Mouse (Mus musculus): Measurements from ENCODE around the gene Dpm2.

DNA sequence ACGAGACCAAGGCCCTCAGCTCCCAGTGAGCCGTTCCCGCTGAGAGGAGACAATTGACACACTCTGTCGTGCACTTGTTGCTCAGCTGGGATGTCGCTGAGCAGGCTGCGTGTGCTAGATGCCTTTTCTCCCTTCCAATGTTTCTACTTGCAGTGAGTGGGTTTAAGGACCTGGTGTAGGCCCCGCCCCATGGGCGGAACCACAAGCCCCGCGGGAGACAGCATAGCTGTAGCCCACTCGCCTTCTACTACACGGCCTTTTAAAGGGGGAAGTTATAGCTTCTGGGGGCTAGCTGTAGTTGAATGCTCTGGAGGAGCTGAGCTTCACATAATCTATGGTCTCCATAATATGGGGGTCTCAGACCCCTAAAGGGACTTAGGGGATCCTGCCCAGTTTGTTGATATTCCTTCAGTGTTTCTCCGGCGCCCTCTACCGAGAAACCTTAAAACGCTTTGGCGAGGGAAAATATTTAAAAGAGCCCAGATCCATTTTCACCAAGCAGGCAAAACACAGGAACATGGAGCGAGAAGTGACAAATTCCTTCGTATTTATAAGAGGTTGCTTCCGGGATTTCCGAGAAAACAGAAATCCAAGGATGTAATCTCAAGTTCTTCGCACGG, 40.1 kb downstream of the Dpm2 start:
- TF ChIP-seq CTCF (IDR thresholded peaks at IDR 0.05; ENCODE audit: low read depth, low read length) (no peak), POLR2A (IDR thresholded peaks at IDR 0.05; ENCODE audit: extremely low read depth, insufficient read depth, low read length) (0 out of 2 replicates have a peak, but pooled peaks have one; percentile 15)

Data from liver, adult 2 months (tissue).